Mouse (Mus musculus) embryonic stem cell, embryonic (primary cell): ENCODE results near the gene Btbd35f21.
"Not testable (repeated sequence)": the region's sequence is repeated elsewhere in the genome, so short reads cannot be mapped to it uniquely, and the experiment has no call there.

Experiments
- CTCF ChIA-PET, 4 experiments: fragments of 300-600 bp in 2 of 4; fragments of 350-600 bp in 2 of 4; sonication (Branson Sonifier 250); formaldehyde crosslinking; loops; one replicate each; lab custom pipeline; 2022; ENCODE audit warnings: inconsistent platforms in 2 of 4; lab: Charles Lee
- POLR2A ChIA-PET, 4 experiments: fragments of 300-600 bp in 2 of 4; fragments of 350-600 bp in 2 of 4; sonication (Branson Sonifier 250); formaldehyde crosslinking; loops; one replicate each; lab custom pipeline; 2022; ENCODE audit warnings: antibody characterized with exemption in 4 of 4, inconsistent platforms in 1 of 4; lab: Charles Lee

The Btbd35f21 gene

DNA sequence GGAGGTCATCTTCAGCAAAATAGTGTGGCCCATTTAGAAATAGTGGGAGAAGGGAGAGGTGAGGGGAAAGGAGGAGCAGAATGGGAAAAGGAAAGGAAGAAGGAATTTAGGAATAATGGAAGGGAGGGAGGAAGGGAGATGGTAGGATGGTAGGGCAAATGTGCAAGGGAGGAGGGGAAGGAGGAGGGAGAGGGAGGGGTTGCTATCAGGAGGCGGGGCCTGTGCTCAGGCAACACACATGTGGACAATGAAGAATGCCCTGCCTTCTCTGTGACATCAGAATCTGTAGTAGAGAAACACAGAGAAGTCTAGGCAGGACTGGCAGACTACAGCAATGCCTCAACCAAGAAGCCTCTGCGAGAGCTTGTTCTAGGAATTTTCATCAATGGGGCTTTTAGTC is at the start of gene Btbd35f21:
Gene Btbd35f21, plus strand, starts transcription at position 301 of the 400 bp plus-strand sequence.
- POLR2A ChIA-PET, CTCF ChIA-PET: not testable (repeated sequence)
